Mouse (Mus musculus) retina, embryonic 14.5 days (tissue): Measurements from ENCODE around the gene Eef1akmt1.

ENCODE experiments used
- DNase-seq: peaks from one replicate; pipeline ENCODE4 v3.0.0-alpha.2; 2015; ENCODE audit warnings: low spot score

The Eef1akmt1 gene

DNA sequence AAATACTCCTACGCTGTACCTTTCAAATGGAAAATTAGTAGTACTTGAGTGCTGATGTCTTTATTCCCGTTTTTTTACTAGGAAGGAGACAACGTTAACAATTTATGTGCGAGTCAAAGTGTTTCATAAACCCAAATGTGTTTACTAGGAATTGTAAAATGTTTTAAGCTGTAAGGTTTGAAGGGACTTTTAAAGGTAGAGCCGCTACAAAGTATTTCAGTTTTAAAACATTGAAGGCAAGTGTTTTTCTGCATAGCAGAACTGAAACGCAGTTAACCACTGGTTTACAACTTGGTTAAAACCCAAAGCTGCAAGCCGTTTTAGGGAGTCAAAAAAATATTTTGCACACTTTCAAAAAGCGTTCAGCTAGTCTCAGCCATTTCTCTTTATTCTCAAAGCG lies 47.6 kb downstream of the Eef1akmt1 start:
- DNase-seq, result no peak

DNA sequence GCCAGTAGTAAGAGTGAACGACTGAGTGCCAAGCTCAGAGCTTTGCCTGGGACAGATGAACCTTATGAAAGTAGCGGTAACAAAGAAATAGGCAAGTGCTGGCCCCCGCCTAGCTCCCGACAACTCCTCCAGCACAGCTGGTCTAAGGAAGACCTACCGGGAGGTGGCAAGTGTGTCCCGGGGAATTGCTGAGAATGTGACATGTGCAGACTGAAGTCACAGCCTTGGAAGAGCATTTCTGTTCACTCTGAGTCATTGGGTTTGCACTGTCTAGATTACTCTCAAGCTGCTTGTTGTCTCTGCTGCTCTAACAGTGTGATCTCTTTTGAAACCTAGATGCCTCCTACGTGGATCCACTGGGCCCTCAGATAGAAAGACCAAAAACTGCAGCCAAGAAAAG lies 54.4 kb downstream of the Eef1akmt1 start:
- DNase-seq, result no peak

DNA sequence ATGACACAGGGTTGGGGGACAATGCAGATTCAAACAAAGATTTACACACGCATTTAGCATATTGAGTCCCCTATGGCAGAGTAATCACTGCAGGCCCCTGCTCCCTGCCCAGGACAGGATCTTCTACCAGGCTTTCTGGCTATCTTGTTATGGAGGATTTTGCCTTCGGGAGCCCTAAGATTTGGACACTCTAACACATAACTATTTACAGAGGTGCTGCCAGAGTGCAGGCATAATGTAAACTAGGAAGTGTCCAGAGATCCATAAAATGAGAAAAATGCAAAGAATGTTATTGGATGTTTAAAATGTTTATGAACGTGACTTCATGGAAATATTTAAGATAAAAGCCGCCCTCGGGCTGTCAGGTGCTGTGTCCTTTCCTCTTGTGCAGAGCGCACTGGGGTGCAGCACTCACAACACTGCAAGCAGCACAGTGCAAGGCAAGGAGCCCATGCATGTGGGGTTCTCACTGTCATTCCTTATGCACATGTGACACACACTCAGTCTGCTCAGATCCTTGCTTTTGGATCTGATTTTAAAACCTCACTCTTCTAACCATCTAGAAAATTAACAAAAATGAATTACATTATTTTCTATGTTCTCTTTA lies 56.2 kb downstream of the Eef1akmt1 start:
- no peak for DNase-seq

DNA sequence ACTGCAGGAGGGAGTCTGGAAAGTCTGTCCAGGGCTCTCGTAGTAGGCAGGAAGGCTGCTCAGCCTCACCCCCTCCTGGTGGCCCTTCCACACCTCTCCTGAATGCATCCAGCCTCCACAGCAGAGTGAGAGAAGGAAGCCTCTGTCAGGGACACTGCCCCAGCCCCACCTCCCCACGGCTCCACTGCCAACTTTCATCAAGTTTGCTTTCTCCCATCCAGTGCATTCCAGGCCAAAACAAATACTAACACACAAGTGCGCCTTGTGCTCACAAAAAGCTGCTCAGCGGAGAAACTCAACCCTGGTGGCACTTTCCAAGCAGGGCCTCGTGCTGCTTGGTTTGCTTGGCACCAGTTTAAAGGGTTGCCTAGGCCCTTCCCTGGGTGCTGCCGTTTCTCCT lies 61.9 kb downstream of the Eef1akmt1 start:
- no peak for DNase-seq

DNA sequence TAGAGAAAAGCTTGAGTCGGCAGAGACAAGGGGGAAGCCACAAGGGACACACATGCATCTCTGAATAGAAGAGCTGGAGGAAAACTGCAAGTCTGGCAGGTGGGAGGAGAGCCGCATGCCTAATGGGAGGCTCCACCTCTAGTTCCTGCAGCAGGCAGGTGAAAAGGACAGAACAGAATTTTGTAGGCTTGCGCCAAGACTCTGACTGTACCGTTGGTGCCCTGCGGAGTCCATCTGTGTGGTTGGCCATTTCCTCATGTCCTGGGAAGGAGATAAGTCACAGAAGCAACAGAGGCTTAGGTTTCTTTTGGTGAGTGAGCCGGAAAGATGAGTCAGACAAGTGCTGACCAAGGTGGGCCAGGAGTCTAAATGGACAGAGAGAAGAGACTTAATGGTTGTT lies 67.7 kb downstream of the Eef1akmt1 start:
- DNase-seq, result no peak
